Mouse (Mus musculus): Measurements from ENCODE around the gene Abca15. TPM values are rescaled to one million over a fixed set of nuclear protein-coding genes. Genes with fewer than 3 reads are reported as not detected.

Abca15 gene
- polyA plus RNA-seq (2012; rRNA removed): not detected in 2 replicates

GRCm38 (mm10) chr7:120328087-120328793 lies at the start of gene Abca15:
Gene Abca15 (plus strand): TSS chr7:120328670.

GRCm38 (mm10) chr7:120409447-120409846 lies 81.0 kb downstream of the Abca15 start, which contains the start of gene Abca16:
Gene Abca16 (plus strand): TSS chr7:120409647.

Other genes starting within 250 kb of the Abca15 start
- gene Dnah3, start 233.4 kb upstream of the Abca15 start, polyA plus RNA-seq (2012; rRNA removed): 4.7 and 5.6 TPM in 2 replicates
- gene Tmem159, start 226.3 kb upstream of the Abca15 start, polyA plus RNA-seq (2012; rRNA removed): 40.0 and 49.9 TPM in 2 replicates
- gene Zp2, start 183.4 kb upstream of the Abca15 start, polyA plus RNA-seq (2012; rRNA removed): 36.6 and 49.7 TPM in 2 replicates
- gene Anks4b, start 154.8 kb upstream of the Abca15 start, polyA plus RNA-seq (2012; rRNA removed): 0.09 and 0.10 TPM in 2 replicates
- 1.3 and 1.6 TPM in 2 replicates for gene Crym, start 126.6 kb upstream of the Abca15 start, polyA plus RNA-seq (2012; rRNA removed)
- gene Abca14, start 124.7 kb upstream of the Abca15 start, polyA plus RNA-seq (2012; rRNA removed): not detected in 2 replicates
- gene Abca16, start 81.0 kb downstream of the Abca15 start, polyA plus RNA-seq (2012; rRNA removed): not detected in 2 replicates